Mouse (Mus musculus) ES-Bruce4 (cell line): ENCODE data around the gene Psme2b. TPM values are rescaled to one million over a fixed set of nuclear protein-coding genes. Genes with fewer than 3 reads are reported as not detected.
"Not testable (repeated sequence)": the region's sequence is repeated elsewhere in the genome, so short reads cannot be mapped to it uniquely, and the experiment has no call there.

Source experiments
- H3K27ac ChIP-seq: 2 replicates; pipeline ENCODE4 v1.5.1; 2012; ENCODE audit warnings: low read length, inconsistent platforms; ENCODE audit not compliant: insufficient read depth
- H3K27me3 ChIP-seq: 2 replicates; pipeline ENCODE4 v1.6.1; 2012; ENCODE audit warnings: mild to moderate bottlenecking, low read length, inconsistent platforms; ENCODE audit not compliant: control insufficient read depth, poor library complexity, insufficient read depth, severe bottlenecking
- H3K36me3 ChIP-seq: 2 replicates; pipeline ENCODE4 v1.6.1; 2012; ENCODE audit warnings: inconsistent platforms, mild to moderate bottlenecking, low read length, moderate library complexity; ENCODE audit not compliant: control insufficient read depth, poor library complexity, insufficient read depth, severe bottlenecking
- H3K4me1 ChIP-seq: one replicate; pipeline ENCODE4 v1.8.1; 2011; ENCODE audit warnings: low read length; ENCODE audit not compliant: control insufficient read depth, insufficient read depth
- H3K4me3 ChIP-seq: 2 replicates; pipeline ENCODE4 v1.5.1; 2011; ENCODE audit warnings: low read depth, mild to moderate bottlenecking, low read length
- H3K9ac ChIP-seq: 2 replicates; pipeline ENCODE4 v1.6.1; 2012; ENCODE audit warnings: low read depth, mild to moderate bottlenecking, inconsistent platforms; ENCODE audit not compliant: poor library complexity, severe bottlenecking
- H3K9me3 ChIP-seq: replicated peaks from 2 replicates; pipeline ENCODE4 v1.6.1; 2012; ENCODE audit warnings: mild to moderate bottlenecking, low read length, inconsistent platforms; ENCODE audit not compliant: control insufficient read depth, poor library complexity, insufficient read depth, severe bottlenecking
- polyA plus RNA-seq: library from polyadenylated mRNA; stranded (reverse); fragments of >200 nt; gene quantifications from 2 replicates; pipeline ENCODE4 v1.2.4, GENCODE M21; 2011; ENCODE audit warnings: low read depth; ENCODE audit not compliant: missing spikeins, insufficient read depth, insufficient read length

Psme2b gene
- polyA plus RNA-seq: 4.0 and 5.7 TPM in 2 replicates

DNA sequence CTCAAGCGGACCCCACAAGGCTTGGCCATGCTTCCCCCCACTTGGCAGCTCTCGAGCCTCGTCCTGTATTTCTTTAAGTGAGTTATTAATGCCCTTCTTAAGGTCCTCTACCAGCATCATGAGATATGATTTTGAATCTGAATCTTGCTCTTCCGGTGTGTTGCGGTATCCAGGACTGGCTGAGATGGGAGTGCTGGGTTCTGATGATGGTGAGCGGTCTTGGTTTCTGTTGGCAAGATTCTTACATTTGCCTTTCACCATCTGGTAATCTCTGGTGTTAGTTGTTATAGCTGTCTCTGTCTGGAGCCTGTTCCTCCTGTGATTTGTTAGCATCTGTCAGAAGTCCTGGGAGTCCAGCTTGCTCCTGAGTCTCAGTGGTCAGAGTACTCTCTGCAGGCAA lies at the start of gene Psme2b:
Psme2b (minus strand) TSS at position 101 of the 400 bp plus-strand sequence.
- not testable (repeated sequence) for H3K9ac ChIP-seq, H3K27me3 ChIP-seq, H3K4me1 ChIP-seq, H3K27ac ChIP-seq, H3K4me3 ChIP-seq, H3K9me3 ChIP-seq, H3K36me3 ChIP-seq

DNA sequence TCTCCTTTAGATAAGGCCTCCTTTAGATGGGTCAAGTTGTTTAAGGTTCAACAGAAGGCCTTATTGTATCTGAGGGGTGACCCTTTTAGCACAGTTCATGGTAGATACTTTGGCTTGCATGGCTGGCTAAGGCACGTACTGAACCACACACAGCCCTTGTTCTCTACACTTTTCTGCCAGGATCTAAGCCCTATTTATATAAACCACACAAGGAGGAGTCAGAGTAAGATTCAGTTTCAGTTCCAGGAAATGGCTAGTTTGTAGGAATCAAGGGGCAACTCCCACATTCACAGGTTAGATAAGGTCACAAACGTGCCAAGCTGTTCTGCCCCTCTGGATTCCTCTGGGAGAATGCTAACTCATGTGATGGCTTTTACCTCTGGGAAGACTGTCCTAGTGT lies 48.0 kb upstream of the Psme2b start, which contains the start of gene Tgtp1:
Tgtp1 (minus strand) TSS at position 155 of the 400 bp plus-strand sequence.
- H3K9me3 ChIP-seq, H3K27ac ChIP-seq, H3K36me3 ChIP-seq: not testable (repeated sequence)

DNA sequence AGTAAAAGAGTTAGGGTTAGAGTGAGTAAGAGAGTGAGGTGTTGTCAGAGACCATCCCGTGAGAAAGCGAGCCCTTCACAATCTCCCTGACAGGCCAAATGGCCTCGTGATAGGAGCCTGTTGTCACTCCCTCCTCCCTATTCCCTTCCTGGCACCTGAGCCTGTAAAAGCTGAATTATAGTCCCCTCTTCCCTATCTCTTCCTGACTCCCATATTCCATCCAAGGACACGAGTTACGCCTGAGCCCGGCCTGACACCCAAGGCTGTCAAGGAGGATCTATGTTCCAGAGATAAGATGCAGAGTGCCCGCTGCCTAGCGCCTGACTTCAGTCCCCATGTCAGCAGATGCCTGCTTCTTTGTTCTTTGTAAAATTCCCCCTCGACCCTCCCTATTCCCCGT lies 47.3 kb upstream of the Psme2b start:
- not testable (repeated sequence) for H3K4me3 ChIP-seq, H3K9me3 ChIP-seq, H3K36me3 ChIP-seq, H3K27me3 ChIP-seq, H3K4me1 ChIP-seq, H3K27ac ChIP-seq, H3K9ac ChIP-seq

More for the DNA sequence above, 48.0 kb upstream of the Psme2b start, which contains the start of gene Tgtp1:
- not testable (repeated sequence) for H3K4me3 ChIP-seq, H3K9ac ChIP-seq, H3K27me3 ChIP-seq, H3K4me1 ChIP-seq

DNA sequence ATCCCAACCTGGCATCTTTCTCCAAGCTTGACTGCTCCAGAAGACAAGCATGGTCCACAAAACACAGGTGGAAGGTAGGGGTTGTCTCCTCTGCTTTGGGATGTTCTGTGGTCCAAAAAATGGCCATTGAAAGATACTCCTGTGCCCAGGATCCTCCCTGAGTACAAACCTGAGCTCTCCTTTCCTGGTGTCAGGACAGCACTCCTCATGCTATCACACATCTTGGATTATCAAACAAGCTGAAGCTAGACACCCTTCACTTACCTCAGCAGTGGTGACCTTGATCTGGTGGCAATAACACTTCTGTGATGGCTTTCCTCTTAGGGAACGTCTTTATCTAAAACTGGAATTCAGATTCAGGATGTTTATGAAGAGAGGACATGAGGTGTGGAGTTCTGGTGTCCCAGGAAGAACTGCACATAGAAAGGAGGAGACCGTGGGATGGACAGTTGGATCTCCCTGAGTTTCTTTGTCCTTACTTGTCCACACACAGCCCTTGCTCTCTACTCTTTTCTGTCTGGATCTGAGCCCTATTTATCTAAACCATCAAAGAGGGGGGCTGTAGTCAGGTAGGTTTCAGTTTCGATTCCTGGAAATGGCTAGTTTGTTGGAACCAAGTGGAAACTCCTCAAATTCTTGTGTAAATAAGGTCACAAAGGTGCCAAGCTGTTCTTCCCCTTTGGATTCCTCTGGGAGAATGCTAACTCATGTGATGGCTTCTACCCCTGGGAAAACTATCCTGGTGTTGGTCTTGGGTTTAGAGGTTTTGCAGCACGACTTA lies 45.9 kb upstream of the Psme2b start, which contains the start of gene Gm12185:
Gm12185 (minus strand) TSS at position 487 of the 781 bp plus-strand sequence.
- not testable (repeated sequence) for H3K4me1 ChIP-seq, H3K9ac ChIP-seq, H3K36me3 ChIP-seq, H3K9me3 ChIP-seq, H3K27ac ChIP-seq, H3K27me3 ChIP-seq, H3K4me3 ChIP-seq

DNA sequence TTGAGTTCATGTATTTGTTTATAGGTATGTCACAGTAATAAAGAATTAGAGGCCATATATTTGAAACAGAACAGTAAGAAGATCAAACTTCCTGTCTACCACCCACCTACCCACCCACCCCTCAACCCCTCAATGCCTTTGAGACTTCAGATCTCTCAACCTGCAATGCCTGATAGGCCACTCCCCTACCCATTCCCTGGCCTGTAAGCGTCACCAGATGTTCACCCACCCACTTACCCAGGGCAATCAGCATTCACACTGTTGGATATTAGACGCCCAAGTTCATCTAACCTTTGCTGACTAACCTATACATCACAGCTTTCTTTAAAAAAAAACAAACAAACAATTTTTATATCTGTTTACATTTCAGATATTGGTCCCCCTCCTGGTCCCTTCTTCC lies 44.0 kb upstream of the Psme2b start:
- not testable (repeated sequence) for H3K9me3 ChIP-seq, H3K4me1 ChIP-seq, H3K27ac ChIP-seq, H3K27me3 ChIP-seq, H3K36me3 ChIP-seq, H3K4me3 ChIP-seq, H3K9ac ChIP-seq

DNA sequence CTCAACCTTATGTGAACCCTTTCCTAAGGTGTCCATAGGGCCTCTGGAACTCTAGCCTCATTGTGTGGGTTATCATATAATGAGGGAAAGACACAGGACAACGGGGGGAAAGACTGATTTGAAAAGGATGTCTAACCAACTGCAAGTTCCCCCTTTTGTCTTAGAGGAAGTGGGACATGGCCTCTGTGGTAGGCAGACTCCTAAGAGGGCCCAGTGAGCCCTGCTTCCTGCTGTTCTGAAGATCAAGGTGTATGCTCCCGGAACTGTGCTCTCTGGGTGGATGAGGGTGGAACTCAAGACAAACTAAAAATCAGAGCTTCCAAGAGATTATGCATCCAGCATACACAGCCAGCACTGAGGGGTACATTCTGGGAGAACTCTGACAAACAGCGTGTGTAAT lies 42.2 kb upstream of the Psme2b start:
- H3K9ac ChIP-seq, H3K4me1 ChIP-seq, H3K36me3 ChIP-seq, H3K27me3 ChIP-seq, H3K27ac ChIP-seq, H3K9me3 ChIP-seq, H3K4me3 ChIP-seq: not testable (repeated sequence)

DNA sequence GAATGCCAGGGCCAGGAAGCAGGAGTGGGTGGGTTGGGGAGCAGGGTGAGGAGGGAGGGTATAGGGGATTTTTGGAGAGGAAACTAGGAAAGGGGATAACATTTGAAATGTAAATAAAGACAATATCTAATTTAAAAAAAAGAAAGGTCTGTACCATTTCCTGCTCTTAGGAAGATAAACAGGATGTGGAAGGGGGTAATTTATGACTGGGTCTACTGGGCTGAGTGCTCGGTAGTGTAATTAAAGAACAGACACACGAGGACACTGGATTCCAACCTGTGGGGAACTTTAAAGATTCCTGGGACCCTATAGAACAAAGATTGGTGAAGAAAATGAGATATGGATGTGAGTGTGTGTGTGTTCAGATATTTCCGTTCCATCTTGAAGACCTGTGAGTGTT lies 36.9 kb upstream of the Psme2b start:
- H3K9me3 ChIP-seq, H3K4me1 ChIP-seq, H3K27ac ChIP-seq, H3K36me3 ChIP-seq, H3K4me3 ChIP-seq, H3K27me3 ChIP-seq, H3K9ac ChIP-seq: not testable (repeated sequence)

DNA sequence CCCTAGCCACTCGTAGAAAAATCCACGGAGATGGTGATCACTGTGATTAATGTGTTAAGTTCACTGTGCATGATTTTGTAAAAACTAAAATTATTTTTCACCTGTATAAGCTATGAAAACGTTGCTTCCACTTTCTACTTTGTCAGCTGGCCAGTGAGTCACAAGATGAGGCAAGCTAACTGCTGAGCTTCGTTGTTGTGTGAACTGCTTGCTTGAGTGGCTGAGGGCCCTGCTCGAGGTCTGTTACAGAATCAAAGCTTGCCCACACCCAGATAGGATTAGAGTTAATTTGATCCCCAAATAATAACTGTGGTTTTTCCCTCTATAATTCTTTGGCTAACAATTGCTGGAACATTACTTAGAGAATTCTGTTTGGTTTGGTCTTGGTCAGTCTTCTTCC lies 34.1 kb upstream of the Psme2b start:
- H3K9me3 ChIP-seq, H3K36me3 ChIP-seq, H3K27me3 ChIP-seq, H3K9ac ChIP-seq, H3K4me1 ChIP-seq, H3K4me3 ChIP-seq, H3K27ac ChIP-seq: not testable (repeated sequence)

DNA sequence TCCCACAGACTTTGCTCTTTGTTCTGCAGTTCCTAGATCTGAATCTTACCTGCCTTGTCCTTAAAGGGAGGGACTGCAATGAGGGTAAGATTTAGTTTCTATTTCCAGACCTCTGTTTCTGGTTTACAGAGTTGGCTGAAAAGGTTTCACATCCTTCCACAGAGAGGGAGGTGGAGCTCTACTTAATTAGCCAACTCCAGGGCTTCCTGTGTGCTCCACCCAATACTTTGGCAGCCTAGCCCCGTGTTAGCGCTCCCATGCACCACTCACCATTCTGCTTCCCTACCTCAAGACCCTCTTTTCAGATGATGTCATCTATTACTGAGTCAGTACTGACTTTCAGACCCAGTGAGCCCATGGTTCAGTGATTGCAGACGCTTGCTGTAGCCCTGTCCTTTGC lies 33.3 kb upstream of the Psme2b start, which contains the start of gene 9930111J21Rik1:
9930111J21Rik1 (minus strand) TSS at position 148 of the 400 bp plus-strand sequence.
- not testable (repeated sequence) for H3K36me3 ChIP-seq, H3K9ac ChIP-seq, H3K4me1 ChIP-seq, H3K4me3 ChIP-seq, H3K9me3 ChIP-seq, H3K27me3 ChIP-seq, H3K27ac ChIP-seq
